Mouse (Mus musculus) thymus, postnatal 14 days (tissue): ENCODE measurements around the gene Btbd17.

Source experiments
- DNase-seq: peaks from one replicate; pipeline ENCODE4 v3.0.0; 2021

Gene Btbd17

DNA sequence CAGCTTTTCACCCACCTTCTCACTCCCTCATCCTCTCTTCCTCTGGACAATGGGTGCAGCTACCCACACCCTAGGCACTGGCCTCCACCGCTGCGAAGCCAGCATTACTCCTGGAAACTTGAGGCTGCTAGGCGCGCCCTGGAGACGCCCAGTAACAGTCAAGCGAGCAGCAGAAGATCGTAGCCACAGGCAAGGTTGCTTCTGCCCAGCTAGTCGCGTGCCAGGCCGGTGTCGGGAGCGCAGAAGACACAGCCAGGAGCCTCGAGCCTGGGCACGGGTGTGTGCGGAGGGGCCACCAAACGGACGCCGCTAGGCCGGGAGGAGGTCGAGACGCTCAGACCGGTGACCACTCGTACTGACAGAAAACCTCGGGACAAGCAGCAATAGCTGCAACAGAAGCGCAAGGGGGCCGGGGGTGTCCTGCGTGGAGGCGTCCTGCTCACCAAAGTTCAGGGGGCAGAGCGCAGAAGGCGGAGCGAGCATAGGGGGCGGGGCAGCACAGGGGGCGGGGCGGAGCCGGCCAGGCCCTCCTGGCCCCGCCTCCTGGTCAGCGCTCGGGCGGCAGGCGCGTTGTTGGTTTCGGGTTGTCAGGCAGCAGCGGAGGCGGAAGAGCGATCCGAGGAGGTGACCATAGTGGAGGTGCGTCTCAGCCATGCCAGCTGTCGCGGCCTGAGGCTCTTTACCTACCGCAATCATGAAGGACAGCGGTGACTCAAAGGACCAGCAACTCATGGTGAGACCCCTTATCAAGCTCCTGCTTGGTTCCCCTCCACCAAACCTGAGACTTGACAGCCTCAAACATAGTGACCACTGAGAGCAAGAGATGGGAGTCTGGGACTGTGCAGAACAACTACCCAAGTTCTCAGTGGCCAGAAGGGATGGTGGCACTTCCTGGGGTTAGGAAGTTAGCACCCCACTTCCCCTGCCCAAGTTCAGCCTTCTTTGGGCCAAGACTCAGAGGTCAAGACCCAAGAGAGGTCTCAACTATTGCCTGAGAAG lies 30.6 kb downstream of the Btbd17 start, which contains the start of gene Kif19a:
TSS of gene Kif19a (plus strand) at position 569 of the 999 bp plus-strand sequence.
- peak; percentile 19 for DNase-seq

DNA sequence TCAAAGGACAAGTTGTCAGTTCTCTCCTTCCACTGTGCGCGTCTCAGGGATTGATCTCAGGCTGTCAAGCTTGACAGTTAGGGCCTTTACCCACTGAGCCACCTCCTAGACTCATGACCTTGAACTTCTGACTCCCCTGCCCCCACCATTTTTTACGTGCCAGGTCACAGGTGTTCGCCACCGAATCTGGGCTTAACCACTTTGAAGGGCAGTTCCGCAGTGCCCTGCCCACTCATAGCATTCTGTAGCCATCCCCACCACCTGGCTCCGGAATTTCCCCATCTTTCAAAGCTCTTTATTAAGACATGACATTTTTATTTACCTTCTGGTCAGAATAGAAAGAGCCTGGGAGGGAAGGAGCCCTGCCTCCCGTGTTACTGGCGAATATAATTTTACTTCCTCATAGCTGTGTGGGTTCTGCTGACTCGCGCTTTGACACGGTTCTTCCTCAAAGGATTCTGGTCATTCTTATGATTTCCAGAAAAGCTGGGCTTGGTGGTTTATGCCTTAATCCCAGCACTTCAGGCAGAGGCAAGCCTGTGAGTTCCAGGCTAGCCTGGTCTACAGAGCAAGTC lies 48.1 kb downstream of the Btbd17 start:
- no peak for DNase-seq

DNA sequence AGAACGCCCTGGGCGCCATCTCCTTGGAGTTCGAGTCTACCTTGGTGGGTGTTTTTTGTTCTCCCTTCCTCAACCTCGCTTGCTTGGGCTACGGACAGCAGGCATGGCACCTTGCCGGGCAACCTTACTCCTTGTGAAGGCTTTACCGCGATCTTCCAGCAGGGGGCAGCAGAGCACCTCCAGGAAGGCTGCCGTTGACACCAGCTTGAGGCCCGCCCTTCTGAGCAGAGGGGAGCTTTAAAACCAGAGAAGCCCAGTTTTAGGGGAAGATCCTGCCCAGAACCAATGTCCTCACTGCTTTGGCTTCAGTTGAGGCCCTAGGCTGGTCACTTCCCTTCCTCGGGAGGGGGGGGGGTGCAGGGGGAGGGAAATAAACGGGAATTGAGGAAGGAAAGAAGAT lies 50.6 kb downstream of the Btbd17 start:
- DNase-seq: peak; percentile 87

DNA sequence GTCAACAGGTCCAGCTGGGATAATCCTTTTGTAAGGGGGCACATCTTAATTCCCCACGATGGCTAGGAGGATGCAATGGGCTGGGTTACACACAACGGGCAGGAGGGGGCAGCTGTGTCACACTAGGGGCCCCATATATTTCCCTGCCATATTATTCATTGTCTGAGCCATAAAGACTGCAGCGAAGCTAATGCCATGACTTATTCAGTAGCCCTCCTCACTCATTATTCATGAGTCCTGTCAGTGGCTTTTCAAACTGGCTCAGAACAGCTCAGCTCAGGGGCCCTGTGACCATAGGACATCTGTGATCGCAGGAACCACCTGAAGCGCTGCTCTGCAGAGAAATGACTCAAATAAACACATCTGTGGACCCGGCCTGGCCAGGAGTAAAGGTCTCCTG lies 54.3 kb downstream of the Btbd17 start:
- DNase-seq: no peak
